Mouse (Mus musculus) myocyte (in vitro differentiated cells): ENCODE data around the gene Aldh3b1.
"Not testable (repeated sequence)": the region's sequence is repeated elsewhere in the genome, so short reads cannot be mapped to it uniquely, and the experiment has no call there.

Source experiments
- CEBPB ChIP-seq: IDR thresholded peaks from 2 replicates; pipeline ENCODE4 v1.6.1; 2011; ENCODE audit warnings: mild to moderate bottlenecking, moderate library complexity; ENCODE audit not compliant: poor library complexity, insufficient read depth, severe bottlenecking
- E2F4 ChIP-seq: IDR thresholded peaks from one replicate; pipeline ENCODE4 v1.6.1; 2011; ENCODE audit warnings: mild to moderate bottlenecking, control low read depth, moderate library complexity; ENCODE audit not compliant: insufficient read depth
- MAX ChIP-seq: IDR thresholded peaks from one replicate; pipeline ENCODE4 v1.6.1; 2011; ENCODE audit warnings: low read depth, mild to moderate bottlenecking, control low read depth
- POLR2A ChIP-seq: IDR thresholded peaks from one replicate; pipeline ENCODE4 v1.6.1; 2011; ENCODE audit warnings: low read depth, mild to moderate bottlenecking, control low read depth, moderate library complexity; ENCODE audit not compliant: insufficient read length
- POLR2AphosphoS2 ChIP-seq: IDR thresholded peaks from one replicate; pipeline ENCODE4 v1.6.1; 2011; ENCODE audit warnings: low read depth, control low read depth; ENCODE audit not compliant: insufficient read length
- USF1 ChIP-seq: IDR thresholded peaks from one replicate; pipeline ENCODE4 v1.6.1; 2011; ENCODE audit warnings: low read depth, mild to moderate bottlenecking, control low read depth, moderate library complexity

DNA sequence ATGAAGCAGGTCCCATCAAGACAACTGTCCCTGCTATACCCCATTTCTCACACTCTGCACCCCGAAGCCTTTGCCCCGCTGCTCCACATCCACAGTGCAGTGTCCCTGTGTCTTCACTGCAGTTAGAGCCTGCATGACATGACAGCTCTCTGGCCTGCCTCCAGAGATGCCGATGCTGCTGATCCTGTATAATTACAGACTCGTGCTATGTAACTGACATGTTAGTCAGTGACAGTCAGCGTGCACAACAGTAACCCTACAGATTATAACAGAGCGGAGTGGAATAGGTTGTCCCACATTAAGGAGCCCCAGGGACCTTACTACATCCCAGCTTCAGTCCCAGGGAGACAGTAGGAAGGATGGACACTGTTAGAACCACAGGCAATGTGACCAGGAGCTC lies 45.0 kb upstream of the Aldh3b1 start:
- TF ChIP-seq POLR2A, MAX, USF1, POLR2AphosphoS2, E2F4, CEBPB: not testable (repeated sequence)
